Mouse (Mus musculus) CH12.LX (cell line): ENCODE data around the gene Haghl. TPM values are rescaled to one million over a fixed set of nuclear protein-coding genes. Genes with fewer than 3 reads are reported as not detected.

ENCODE experiments used
- DNase-seq: peaks from one replicate; pipeline ENCODE4 v3.0.0-alpha.2; 2013; ENCODE audit errors: extremely low read depth
- H3K27ac ChIP-seq: 2 replicates; pipeline ENCODE4 v1.5.1; 2012; ENCODE audit warnings: low read depth, mild to moderate bottlenecking, control low read depth, moderate library complexity; ENCODE audit not compliant: insufficient read depth
- H3K27me3 ChIP-seq: replicated peaks from 2 replicates; pipeline ENCODE3; 2012; ENCODE audit warnings: inconsistent platforms
- H3K36me3 ChIP-seq, 2 experiments: replicated peaks in 1 of 2; 2 replicates each; pipeline versions ENCODE3 to v1.6.1; 2012; ENCODE audit warnings: inconsistent platforms in 1 of 2, low read length in 1 of 2, mild to moderate bottlenecking in 1 of 2, mixed read lengths in 1 of 2, moderate library complexity in 1 of 2; ENCODE audit not compliant: control insufficient read depth in 1 of 2, insufficient read depth in 1 of 2
- H3K4me1 ChIP-seq, 2 experiments: 2 replicates each; pipeline ENCODE4 v1.6.1; 2012; ENCODE audit warnings: inconsistent platforms in 1 of 2, moderate library complexity in 1 of 2; ENCODE audit not compliant: insufficient read depth in 2 of 2, control insufficient read depth in 1 of 2
- H3K4me2 ChIP-seq: 2 replicates; pipeline ENCODE4 v1.6.1; 2012; ENCODE audit warnings: low read depth, mild to moderate bottlenecking, control low read depth; ENCODE audit not compliant: poor library complexity, insufficient read depth, severe bottlenecking
- H3K4me3 ChIP-seq, 3 experiments: fragments of 150-350 bp in 1 of 3; sonication (generic) in 1 of 3; replicated peaks in 1 of 3; 2 replicates each; pipeline versions ENCODE3 to v1.5.1; 2011 to 2012; ENCODE audit warnings: low read depth in 2 of 3, low read length in 2 of 3, mild to moderate bottlenecking in 2 of 3, moderate library complexity in 2 of 3, control low read depth in 1 of 3, improper control_type of control experiment in 1 of 3, inconsistent platforms in 1 of 3, mixed read lengths in 1 of 3; ENCODE audit not compliant: poor library complexity in 1 of 3
- H3K79me2 ChIP-seq: replicated peaks from 2 replicates; pipeline ENCODE4 v1.6.1; 2012; ENCODE audit warnings: mild to moderate bottlenecking, moderate library complexity; ENCODE audit not compliant: control insufficient read depth, poor library complexity, insufficient read depth, severe bottlenecking; ENCODE audit errors: extremely low read depth
- H3K9ac ChIP-seq: 2 replicates; pipeline ENCODE4 v1.6.1; 2012; ENCODE audit warnings: low read depth, mild to moderate bottlenecking, control low read depth, moderate library complexity; ENCODE audit not compliant: insufficient read depth
- H3K9me3 ChIP-seq: replicated peaks from 2 replicates; pipeline ENCODE3; 2012; ENCODE audit warnings: low read length, inconsistent platforms, mixed read lengths
- CHD1 ChIP-seq: IDR thresholded peaks from 2 replicates; pipeline ENCODE4 v1.6.1; 2012; ENCODE audit warnings: low read depth, low read length, improper control_type of control experiment, inconsistent platforms
- CHD2 ChIP-seq: IDR thresholded peaks from 2 replicates; pipeline ENCODE4 v1.6.1; 2011; ENCODE audit warnings: low read length, improper control_type of control experiment
- E2F4 ChIP-seq: IDR thresholded peaks from 2 replicates; pipeline ENCODE4 v1.6.1; 2011; ENCODE audit warnings: low read depth, low read length, improper control_type of control experiment; ENCODE audit not compliant: insufficient replicate concordance
- ELF1 ChIP-seq: IDR thresholded peaks from 2 replicates; pipeline ENCODE4 v1.6.1; 2014; ENCODE audit warnings: low read depth, mild to moderate bottlenecking, inconsistent platforms, low read length, improper control_type of control experiment
- EP300 ChIP-seq: IDR thresholded peaks from 2 replicates; pipeline ENCODE4 v1.6.1; 2011; ENCODE audit warnings: low read length, improper control_type of control experiment
- IRF4 ChIP-seq: IDR thresholded peaks from 2 replicates; pipeline ENCODE4 v1.6.1; 2014; ENCODE audit warnings: low read depth, mild to moderate bottlenecking, inconsistent platforms, low read length, improper control_type of control experiment
- KAT2A ChIP-seq: IDR thresholded peaks from 2 replicates; pipeline ENCODE4 v1.6.1; 2012; ENCODE audit warnings: low read length, improper control_type of control experiment, inconsistent platforms; ENCODE audit not compliant: insufficient replicate concordance
- MAFK ChIP-seq: IDR thresholded peaks from 2 replicates; pipeline ENCODE4 v1.6.1; 2011; ENCODE audit warnings: low read length, improper control_type of control experiment; ENCODE audit not compliant: insufficient replicate concordance
- MAX ChIP-seq: IDR thresholded peaks from 2 replicates; pipeline ENCODE4 v1.6.1; 2011; ENCODE audit warnings: low read length, improper control_type of control experiment
- MAZ ChIP-seq: IDR thresholded peaks from 2 replicates; pipeline ENCODE4 v1.6.1; 2012; ENCODE audit warnings: low read depth, mild to moderate bottlenecking, inconsistent platforms, low read length, improper control_type of control experiment, moderate library complexity
- MXI1 ChIP-seq: IDR thresholded peaks from 2 replicates; pipeline ENCODE4 v1.6.1; 2011; ENCODE audit warnings: mild to moderate bottlenecking, low read depth, low read length, improper control_type of control experiment
- MYC ChIP-seq: IDR thresholded peaks from 2 replicates; pipeline ENCODE4 v1.6.1; 2011; ENCODE audit warnings: low read depth, mild to moderate bottlenecking, improper control_type of control experiment, low read length
- NELFE ChIP-seq: IDR thresholded peaks from 2 replicates; pipeline ENCODE4 v1.6.1; 2011; ENCODE audit warnings: low read depth, low read length, improper control_type of control experiment
- NRF1 ChIP-seq: IDR thresholded peaks from 2 replicates; pipeline ENCODE4 v1.6.1; 2014; ENCODE audit warnings: low read depth, mild to moderate bottlenecking, inconsistent platforms, low read length, improper control_type of control experiment, moderate library complexity
- PAX5 ChIP-seq: IDR thresholded peaks from 2 replicates; pipeline ENCODE4 v1.6.1; 2012; ENCODE audit warnings: low read length, inconsistent platforms, mixed read lengths
- POLR2AphosphoS2 ChIP-seq: IDR thresholded peaks from 2 replicates; pipeline ENCODE4 v1.6.1; 2011; ENCODE audit warnings: low read depth, low read length, improper control_type of control experiment
- RAD21 ChIP-seq: IDR thresholded peaks from 2 replicates; pipeline ENCODE4 v1.6.1; 2011; ENCODE audit warnings: low read depth, mild to moderate bottlenecking, low read length, improper control_type of control experiment, moderate library complexity
- RCOR1 ChIP-seq: conservative IDR thresholded peaks from 2 replicates; pipeline ENCODE4 v1.6.1; 2012; ENCODE audit warnings: low read depth, mild to moderate bottlenecking, inconsistent platforms, low read length, improper control_type of control experiment
- SIN3A ChIP-seq: IDR thresholded peaks from 2 replicates; pipeline ENCODE4 v1.6.1; 2012; ENCODE audit warnings: low read length, improper control_type of control experiment, inconsistent platforms
- TCF12 ChIP-seq: IDR thresholded peaks from 2 replicates; pipeline ENCODE4 v1.6.1; 2014; ENCODE audit warnings: low read depth, mild to moderate bottlenecking, inconsistent platforms, low read length, improper control_type of control experiment
- USF2 ChIP-seq: conservative IDR thresholded peaks from 2 replicates; pipeline ENCODE4 v1.6.1; 2011; ENCODE audit warnings: low read depth, low read length, improper control_type of control experiment
- ZMIZ1 ChIP-seq: IDR thresholded peaks from 2 replicates; pipeline ENCODE4 v1.6.1; 2012; ENCODE audit warnings: low read depth, mild to moderate bottlenecking, inconsistent platforms, low read length, improper control_type of control experiment
- dilution Hi-C: fragments of 300-500 bp; cut with MboI; formaldehyde crosslinking; loops from 2 replicates; pipeline ENCODE4 v1.14.3; 2020; ENCODE audit warnings: low sequenced_read_pairs; ENCODE audit not compliant: extremely low pct_unique_long_range_greater_than_20kb, extremely low pct_ligation_motif_present
- in situ Hi-C: fragments of 300-500 bp; cut with MboI; formaldehyde crosslinking; loops from 3 replicates; pipeline ENCODE4 v1.14.3; 2019; ENCODE audit warnings: low sequenced_read_pairs, low pct_ligation_motif_present, low pct_unique_long_range_greater_than_20kb, mixed read lengths
- polyA plus RNA-seq: library from polyadenylated mRNA; unstranded; fragments of >175 nt; gene quantifications from 2 replicates; pipeline ENCODE4 v1.2.1, GENCODE M21; 2012; ENCODE audit warnings: low read depth; ENCODE audit not compliant: insufficient read length
- total RNA-seq, 2 experiments: library from RNA; depleted of rRNA; stranded (reverse); fragments of 300-350 nt in 1 of 2; fragments of >200 nt in 1 of 2; gene quantifications; 2 replicates each; pipeline ENCODE4 v1.2.3; 2012 to 2014

The Haghl gene
- total and polyA plus RNA-seq, 3 experiments: 7.4 to 16.0 (median 7.8) TPM

DNA sequence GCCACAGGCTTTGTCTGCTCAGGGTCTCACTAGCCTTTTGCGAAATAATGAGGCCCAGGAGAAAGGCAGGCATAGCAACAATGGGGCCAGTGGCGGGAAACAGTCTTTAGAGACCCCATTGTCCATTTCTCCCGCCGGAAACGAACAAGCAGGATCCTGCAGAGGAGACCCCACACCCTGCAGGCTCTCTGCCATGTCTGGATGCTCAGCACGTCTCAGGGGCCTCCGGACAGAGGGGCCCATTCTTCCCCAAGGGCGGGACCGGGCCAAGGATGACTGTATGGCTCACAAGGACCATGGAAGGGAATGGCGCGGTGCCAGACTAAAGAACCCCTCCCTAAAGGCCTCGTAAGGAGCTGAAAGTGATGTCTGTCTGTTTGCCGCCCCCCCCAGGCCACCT lies 8.7 kb upstream of the Haghl start:
- dilution Hi-C loops: no loop called here
- in situ Hi-C loops: loop anchor here (10.0 kb wide), 1 partner anchor 59 kb away; the partner anchor contains the start of gene Mslnl
- H3K79me2 ChIP-seq: 0 out of 2 replicates have a peak, but pooled peaks cover 3% of the 10 kb centered on the region
- H3K4me1 ChIP-seq: peaks cover 14 to 35% of the 10 kb centered on the region in 2 experiments
- H3K9me3 ChIP-seq: peaks cover 2% of the 10 kb centered on the region
- H3K27ac ChIP-seq: no peak overlapping the region
- no peak for DNase-seq
- peaks cover 12% of the 10 kb centered on the region for H3K27me3 ChIP-seq
- no peak for TF ChIP-seq PAX5
- TF ChIP-seq NELFE: no peak
- TF ChIP-seq NRF1: no peak
- TF ChIP-seq MYC: no peak
- no peak for TF ChIP-seq POLR2AphosphoS2
- TF ChIP-seq ZMIZ1: no peak
- peaks cover 4 to 23% of the 10 kb centered on the region in 2 experiments for H3K36me3 ChIP-seq
- H3K9ac ChIP-seq: no peak overlapping the region
- H3K4me2 ChIP-seq: no peak overlapping the region
- H3K4me3 ChIP-seq: no peak overlapping the region

DNA sequence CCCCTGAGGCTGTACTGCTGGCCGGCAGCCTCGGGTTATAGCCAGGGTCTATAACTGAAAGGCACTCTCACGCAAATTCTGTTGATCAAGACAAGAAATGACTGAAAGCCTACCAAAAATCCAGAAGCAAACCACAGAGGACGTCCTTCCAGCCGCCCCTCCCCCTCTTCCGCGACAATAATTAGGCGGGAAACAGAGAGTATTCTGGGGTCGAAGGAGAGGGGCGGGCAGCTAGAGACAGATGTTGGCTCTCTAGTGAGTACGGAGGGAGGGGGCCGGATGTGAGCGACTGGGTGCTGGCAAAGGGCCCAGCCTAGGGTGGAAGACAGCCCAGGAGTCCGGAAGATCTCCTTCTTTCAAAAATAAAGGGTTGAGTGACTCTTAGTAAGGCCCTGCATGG lies 7.1 kb upstream of the Haghl start, which contains the start of gene Fam173a:
Gene Fam173a (minus strand): TSS at position 287 of the 400 bp plus-strand sequence.
- Histone ChIP-seq H3K4me2 (peak within 1 kb of the TSS; percentile 71; the same call in 1 of the 2 replicates), H3K79me2 (0 out of 2 replicates have a peak, but pooled peaks cover 3% of the 10 kb centered on the region), H3K9me3 (no peaks in the 10 kb centered on the region), H3K36me3 (peaks cover 17 to 38% of the 10 kb centered on the region in 2 experiments), H3K4me1 (peaks cover 14 to 34% of the 10 kb centered on the region in 2 experiments), H3K27ac (peak within 1 kb of the TSS; percentile 67), H3K27me3 (peaks cover 2% of the 10 kb centered on the region), H3K4me3 (peak within 1 kb of the TSS; percentile 67 to 83 (median 76)), H3K9ac (peak within 1 kb of the TSS; percentile 42)
- DNase-seq: peak; percentile 76
- dilution Hi-C loops (no loop called here), in situ Hi-C loops (loop anchor here (10.0 kb wide), 1 partner anchor 58 kb away; the partner anchor contains the start of gene Mslnl)
- peak; percentile 2; the same call in 1 of the 2 replicates for TF ChIP-seq IRF4
- TF ChIP-seq KAT2A: no peak
- no peak for TF ChIP-seq MYC
- no peak for TF ChIP-seq NRF1
- TF ChIP-seq EP300: 0 out of 2 replicates have a peak, but pooled peaks have one; percentile 23
- TF ChIP-seq ELF1: no peak; the same call in 1 of the 2 replicates
- 0 out of 2 replicates have a peak, but pooled peaks have one; percentile 5 for TF ChIP-seq SIN3A
- TF ChIP-seq TCF12: peak; percentile 22; the same call in 1 of the 2 replicates
- peak; percentile 40; the same call in 1 of the 2 replicates for TF ChIP-seq MAX
- TF ChIP-seq ZMIZ1: no peak; the same call in 1 of the 2 replicates
- TF ChIP-seq MXI1: peak; percentile 8; the same call in 1 of the 2 replicates
- TF ChIP-seq MAFK: no peak
- TF ChIP-seq RAD21: no peak
- TF ChIP-seq MAZ: peak; percentile 17; the same call in 1 of the 2 replicates
- peak; percentile 76; the same call in 1 of the 2 replicates for TF ChIP-seq RCOR1
- TF ChIP-seq CHD1: 0 out of 2 replicates have a peak, but pooled peaks have one; percentile 51
- TF ChIP-seq CHD2: no peak; the same call in 1 of the 2 replicates
- TF ChIP-seq USF2: no peak
- peak; percentile 82; the same call in 1 of the 2 replicates for TF ChIP-seq E2F4
- TF ChIP-seq, all 38 proteins: peak for 10
